Mouse (Mus musculus) heart, postnatal 14 days (tissue): ENCODE measurements at regions not wholly inside any gene's neighbourhood (a gene's known extent, or its start where the extent isn't known, plus 50 kb on each side); places are given as distances from the start of the nearest gene placed in this dataset.
"Not testable (repeated sequence)": the region's sequence is repeated elsewhere in the genome, so short reads cannot be mapped to it uniquely, and the experiment has no call there.

ENCODE experiments used
- DNase-seq, 2 experiments: peaks; one replicate each; pipeline ENCODE4 v3.0.0; 2021 to 2022
- intact Hi-C: fragments of 180-260 bp; cut with DNase I; formaldehyde crosslinking; loops from one replicate; pipeline ENCODE4 v1.15.1; 2025

- intact Hi-C loops, result no loop called here
- no peak for DNase-seq
Measured at GRCm38 (mm10) chr1:79379736-79380135, 60.2 kb downstream of the Scg2 start.

GRCm38 (mm10) chr1:79374811-79375210 lies 65.1 kb downstream of the Scg2 start:
- no peak for DNase-seq
- intact Hi-C loops, result no loop called here

GRCm38 (mm10) chr1:79357291-79358045 lies 82.5 kb downstream of the Scg2 start:
- intact Hi-C loops, result no loop called here
- no peak for DNase-seq

GRCm38 (mm10) chr1:79346511-79346910 lies 93.4 kb downstream of the Scg2 start:
- intact Hi-C loops, result no loop called here

GRCm38 (mm10) chr1:79335480-79336114 lies 104.3 kb downstream of the Scg2 start:
- intact Hi-C loops, result no loop called here
- no peak for DNase-seq

More at GRCm38 (mm10) chr1:79346511-79346910, 93.4 kb downstream of the Scg2 start:
- DNase-seq, result no peak

GRCm38 (mm10) chr1:79317194-79317593 lies 122.7 kb downstream of the Scg2 start:
- DNase-seq, result no peak
- intact Hi-C loops, result no loop called here

GRCm38 (mm10) chr1:79314774-79315173 lies 125.1 kb downstream of the Scg2 start:
- intact Hi-C loops, result no loop called here
- no peak for DNase-seq

- intact Hi-C loops, result no loop called here
- no peak for DNase-seq
Measured at GRCm38 (mm10) chr1:79312153-79312552, 127.8 kb downstream of the Scg2 start.

- intact Hi-C loops, result no loop called here
Measured at GRCm38 (mm10) chr1:79303602-79304001, 136.3 kb downstream of the Scg2 start.

GRCm38 (mm10) chr1:79299639-79300038 lies 140.3 kb downstream of the Scg2 start:
- intact Hi-C loops, result no loop called here
- DNase-seq, result no peak

More at GRCm38 (mm10) chr1:79303602-79304001, 136.3 kb downstream of the Scg2 start:
- DNase-seq, result no peak

GRCm38 (mm10) chr1:79259726-79260125 lies 180.2 kb downstream of the Scg2 start:
- intact Hi-C loops, result no loop called here
- DNase-seq, result no peak

- intact Hi-C loops, result no loop called here
- DNase-seq, result no peak
Measured at GRCm38 (mm10) chr1:79212970-79213369, 226.9 kb downstream of the Scg2 start.

GRCm38 (mm10) chr1:79212471-79212870 lies 227.4 kb downstream of the Scg2 start:
- intact Hi-C loops, result no loop called here
- DNase-seq, result no peak

- intact Hi-C loops, DNase-seq: not testable (repeated sequence)
Measured at GRCm38 (mm10) chr1:79211981-79212380, 227.9 kb downstream of the Scg2 start.

GRCm38 (mm10) chr1:79207207-79207606 lies 232.7 kb downstream of the Scg2 start:
- intact Hi-C loops, result no loop called here
- DNase-seq, result no peak

GRCm38 (mm10) chr1:79197682-79198081 lies 242.2 kb downstream of the Scg2 start:
- intact Hi-C loops, result no loop called here
- DNase-seq, result no peak

- intact Hi-C loops, result loop anchor here (2.0 kb wide), 1 partner anchor 466 kb away; no protein-coding TSS in a partner anchor
- no peak for DNase-seq
Measured at GRCm38 (mm10) chr1:79191031-79191430, 248.9 kb downstream of the Scg2 start.

- intact Hi-C loops, result no loop called here
- no peak for DNase-seq
Measured at GRCm38 (mm10) chr1:79183534-79184411, 256.1 kb downstream of the Scg2 start.

GRCm38 (mm10) chr1:79144113-79144512 lies 295.8 kb downstream of the Scg2 start:
- intact Hi-C loops, result no loop called here
- DNase-seq, result no peak
